Mouse (Mus musculus): ENCODE data around the gene Sumf1. TPM values are rescaled to one million over a fixed set of nuclear protein-coding genes. Genes with fewer than 3 reads are reported as not detected.
A peak's percentile ranks its signal among the peaks of the same experiment; 100 is the strongest.

Gene Sumf1
- polyA plus RNA-seq, 1 experiment from 2014 or later = 11.7 TPM

DNA sequence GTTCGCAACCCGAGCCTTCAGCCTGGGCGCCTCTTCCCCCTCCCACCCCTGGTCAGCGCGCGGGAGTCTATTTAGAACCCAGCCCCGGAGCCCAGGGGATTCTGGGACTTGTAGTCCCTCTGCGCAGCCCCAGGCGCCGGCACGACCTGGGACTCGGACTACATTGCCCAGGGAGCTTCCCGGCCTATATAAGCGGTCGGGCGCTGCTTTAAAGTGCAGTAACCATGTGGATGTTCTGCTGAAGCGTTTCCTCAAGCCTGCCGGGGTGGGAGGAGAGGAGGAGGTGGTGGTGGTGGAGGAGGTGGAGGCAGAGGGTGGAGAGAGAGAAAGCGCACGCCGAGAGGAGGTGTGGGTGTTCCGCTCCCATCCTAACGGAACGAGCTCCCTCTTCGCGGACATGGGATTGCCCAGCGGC is 27.5 kb upstream of the Sumf1 start, which contains the start of gene Itpr1:
Itpr1 (plus strand) TSS at position 216 of the 415 bp plus-strand sequence.
- Histone ChIP-seq H3K9ac (replicated peaks; ENCODE audit: low read depth, low read length) (peak within 1 kb of the TSS; percentile 64), H3K9me3 (ENCODE audit: control insufficient read depth, low read length) (no peaks in the 10 kb centered on the region), H3K4me1 (replicated peaks; ENCODE audit: control insufficient read depth, insufficient read depth, low read length) (peaks cover 17% of the 10 kb centered on the region), H3K36me3 (ENCODE audit: control insufficient read depth, insufficient read depth) (no peaks in the 10 kb centered on the region), H3K27me3 (replicated peaks; ENCODE audit: control insufficient read depth, insufficient read depth, low read length) (no peaks in the 10 kb centered on the region), H3K4me3 (replicated peaks; ENCODE audit: low read length) (peak within 1 kb of the TSS; percentile 81), H3K4me2 (ENCODE audit: low read length) (peak within 1 kb of the TSS; percentile 66), H3K27ac (ENCODE audit: low read length) (no peak within 1 kb of the TSS)
- peak; percentile 100 for ATAC-seq
- 0% methylated on average over 27 of the region's 27 CpGs for WGBS

DNA sequence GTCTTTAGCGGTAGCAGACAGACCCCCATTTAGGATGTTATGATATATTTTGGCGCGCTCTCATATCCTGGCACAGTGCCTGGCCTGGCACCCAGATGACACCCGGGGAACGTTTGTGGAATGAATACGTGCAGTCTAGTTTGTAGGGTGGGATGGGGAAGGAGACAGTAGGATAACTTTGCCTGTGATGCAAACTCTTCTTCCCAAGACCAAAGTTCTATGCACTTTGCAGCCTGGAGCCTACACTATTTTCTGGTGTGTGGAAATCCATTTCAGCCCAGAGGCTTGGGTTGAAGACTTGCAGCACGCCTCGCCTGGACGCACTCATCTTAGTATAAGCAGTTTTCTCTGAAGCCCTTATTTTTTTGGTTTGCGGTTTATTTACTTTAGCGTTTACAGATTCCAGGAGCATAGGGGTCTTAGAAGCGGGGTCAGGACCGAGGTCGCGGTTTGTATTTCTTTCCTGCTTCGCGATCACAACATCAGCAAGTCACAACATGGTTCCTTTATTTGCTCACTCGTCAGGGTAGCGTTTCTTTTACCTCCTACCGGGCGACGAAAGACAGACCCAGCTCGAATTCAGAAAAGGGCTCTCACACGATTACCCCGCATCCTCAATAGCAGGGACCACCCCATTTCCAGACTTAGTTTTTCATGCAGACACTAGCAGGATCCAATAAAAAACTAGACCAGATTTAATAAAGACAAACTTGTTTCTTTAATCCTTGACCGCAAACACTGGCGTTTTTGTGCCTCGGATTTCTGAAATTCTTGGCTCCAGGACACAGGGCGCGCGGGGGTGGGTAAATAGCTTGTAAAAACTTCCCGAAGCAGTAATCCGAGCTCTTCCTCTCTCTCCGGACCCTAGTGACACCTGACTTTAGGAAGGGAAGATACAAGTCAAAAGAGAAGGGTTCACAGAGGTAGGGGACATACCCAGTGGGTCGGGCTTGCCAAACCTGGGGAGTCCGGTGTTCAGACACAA is 26.8 kb upstream of the Sumf1 start:
- peak; percentile 2 for ATAC-seq
- Histone ChIP-seq H3K4me1 (replicated peaks; ENCODE audit: control insufficient read depth, insufficient read depth, low read length) (peaks cover 17% of the 10 kb centered on the region), H3K4me3 (replicated peaks; ENCODE audit: low read length) (peak overlapping the region; percentile 81), H3K9me3 (ENCODE audit: control insufficient read depth, low read length) (no peaks in the 10 kb centered on the region), H3K9ac (replicated peaks; ENCODE audit: low read depth, low read length) (peak overlapping the region; percentile 64), H3K27me3 (replicated peaks; ENCODE audit: control insufficient read depth, insufficient read depth, low read length) (no peaks in the 10 kb centered on the region), H3K27ac (ENCODE audit: low read length) (no peak overlapping the region), H3K4me2 (ENCODE audit: low read length) (peak overlapping the region; percentile 66), H3K36me3 (ENCODE audit: control insufficient read depth, insufficient read depth) (no peaks in the 10 kb centered on the region)
- 5% methylated on average over 36 of the region's 36 CpGs for WGBS

DNA sequence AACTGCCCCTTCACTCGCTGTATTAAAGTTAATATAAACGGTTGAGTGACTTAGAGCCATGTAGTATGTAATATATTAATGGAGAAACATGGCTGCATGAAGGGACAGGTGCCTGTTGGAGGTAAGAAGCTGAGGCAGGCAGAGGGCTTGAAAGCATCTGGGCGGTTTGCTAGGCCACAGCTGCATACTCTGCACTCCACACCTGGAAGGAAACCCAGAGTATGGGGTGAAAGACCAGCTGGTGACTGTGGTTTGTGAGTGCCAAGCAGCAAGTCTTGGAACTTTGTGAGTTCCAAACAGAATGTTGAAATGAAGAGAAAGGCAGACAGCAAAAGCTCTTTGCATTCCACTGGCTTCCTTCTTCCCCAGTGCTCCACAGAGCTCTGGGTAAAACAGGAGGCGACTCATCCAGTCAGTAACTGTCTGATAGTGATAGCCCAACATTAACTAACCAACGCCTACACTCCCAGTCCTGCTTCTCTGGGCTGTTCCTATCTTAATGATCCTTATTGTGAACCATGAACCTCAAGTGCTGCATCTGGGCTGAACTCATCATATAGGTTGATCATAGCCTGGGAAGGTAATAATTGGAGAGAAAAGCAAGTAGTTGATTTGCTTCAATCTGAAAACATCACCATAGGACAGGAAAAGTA is 21.7 kb upstream of the Sumf1 start:
- Histone ChIP-seq H3K9ac (replicated peaks; ENCODE audit: low read depth, low read length) (no peak overlapping the region), H3K27ac (ENCODE audit: low read length) (no peak overlapping the region), H3K27me3 (replicated peaks; ENCODE audit: control insufficient read depth, insufficient read depth, low read length) (no peaks in the 10 kb centered on the region), H3K4me1 (replicated peaks; ENCODE audit: control insufficient read depth, insufficient read depth, low read length) (peaks cover 4% of the 10 kb centered on the region), H3K9me3 (ENCODE audit: control insufficient read depth, low read length) (no peaks in the 10 kb centered on the region), H3K36me3 (ENCODE audit: control insufficient read depth, insufficient read depth) (no peaks in the 10 kb centered on the region), H3K4me2 (ENCODE audit: low read length) (no peak overlapping the region), H3K4me3 (replicated peaks; ENCODE audit: low read length) (no peak overlapping the region)
- 86% methylated on average over 5 of the region's 5 CpGs for WGBS
- no peak for ATAC-seq

DNA sequence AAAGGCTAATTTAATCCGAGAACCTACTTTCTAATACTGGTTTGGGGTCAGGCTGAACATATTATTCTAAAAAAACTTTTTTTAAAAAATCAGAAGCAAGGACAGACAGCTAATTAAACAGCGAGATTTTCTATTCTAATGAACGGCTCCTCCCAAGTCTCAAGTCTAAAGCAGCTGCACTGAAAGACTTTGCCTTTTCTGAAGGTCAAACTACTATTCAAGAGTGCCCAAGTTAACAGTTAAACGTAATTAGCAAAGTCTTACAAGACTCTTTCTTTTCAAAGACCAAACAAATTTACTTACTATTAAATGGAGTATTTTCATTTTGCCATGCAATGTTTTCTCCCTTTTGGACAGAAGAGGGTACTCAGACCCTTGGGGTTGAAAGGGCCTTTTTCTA is 20.8 kb upstream of the Sumf1 start:
- no peak for ATAC-seq
- H3K4me2 ChIP-seq (ENCODE audit: low read length) = no peak overlapping the region
- H3K27ac ChIP-seq (ENCODE audit: low read length) = no peak overlapping the region
- no peaks in the 10 kb centered on the region for H3K27me3 ChIP-seq (replicated peaks; ENCODE audit: control insufficient read depth, insufficient read depth, low read length)
- H3K9ac ChIP-seq (replicated peaks; ENCODE audit: low read depth, low read length) = no peak overlapping the region
- H3K4me3 ChIP-seq (replicated peaks; ENCODE audit: low read length) = no peak overlapping the region
- H3K9me3 ChIP-seq (ENCODE audit: control insufficient read depth, low read length) = no peaks in the 10 kb centered on the region
- 59% methylated on average over 4 of the region's 4 CpGs for WGBS
- no peaks in the 10 kb centered on the region for H3K4me1 ChIP-seq (replicated peaks; ENCODE audit: control insufficient read depth, insufficient read depth, low read length)
- H3K36me3 ChIP-seq (ENCODE audit: control insufficient read depth, insufficient read depth) = no peaks in the 10 kb centered on the region

DNA sequence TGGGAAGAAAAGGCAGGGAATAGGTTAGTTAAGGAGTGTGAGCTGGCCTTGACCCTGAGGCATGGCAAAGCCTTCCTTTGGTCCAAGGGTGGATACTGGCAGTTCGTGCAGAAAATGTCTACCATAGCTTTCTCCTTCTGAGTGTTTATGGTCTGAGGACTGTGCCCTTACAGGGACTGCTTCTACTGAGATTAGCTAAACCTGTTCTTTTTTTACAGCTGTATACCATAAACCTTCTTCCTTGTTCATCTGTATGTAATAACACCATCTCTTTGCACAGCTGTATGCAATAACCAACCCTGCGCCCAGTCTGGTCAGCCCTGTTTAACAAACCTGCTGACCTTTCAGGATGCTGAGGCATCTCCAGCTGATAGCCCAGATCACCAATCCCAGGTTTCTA is 18.9 kb upstream of the Sumf1 start:
- ATAC-seq = no peak
- no peak overlapping the region for H3K9ac ChIP-seq (replicated peaks; ENCODE audit: low read depth, low read length)
- H3K4me3 ChIP-seq (replicated peaks; ENCODE audit: low read length) = no peak overlapping the region
- no peak overlapping the region for H3K4me2 ChIP-seq (ENCODE audit: low read length)
- no peaks in the 10 kb centered on the region for H3K4me1 ChIP-seq (replicated peaks; ENCODE audit: control insufficient read depth, insufficient read depth, low read length)
- H3K27ac ChIP-seq (ENCODE audit: low read length) = no peak overlapping the region
- 90% methylated on average over 2 of the region's 2 CpGs for WGBS
- H3K27me3 ChIP-seq (replicated peaks; ENCODE audit: control insufficient read depth, insufficient read depth, low read length) = no peaks in the 10 kb centered on the region
- H3K36me3 ChIP-seq (ENCODE audit: control insufficient read depth, insufficient read depth) = no peaks in the 10 kb centered on the region
- no peaks in the 10 kb centered on the region for H3K9me3 ChIP-seq (ENCODE audit: control insufficient read depth, low read length)

DNA sequence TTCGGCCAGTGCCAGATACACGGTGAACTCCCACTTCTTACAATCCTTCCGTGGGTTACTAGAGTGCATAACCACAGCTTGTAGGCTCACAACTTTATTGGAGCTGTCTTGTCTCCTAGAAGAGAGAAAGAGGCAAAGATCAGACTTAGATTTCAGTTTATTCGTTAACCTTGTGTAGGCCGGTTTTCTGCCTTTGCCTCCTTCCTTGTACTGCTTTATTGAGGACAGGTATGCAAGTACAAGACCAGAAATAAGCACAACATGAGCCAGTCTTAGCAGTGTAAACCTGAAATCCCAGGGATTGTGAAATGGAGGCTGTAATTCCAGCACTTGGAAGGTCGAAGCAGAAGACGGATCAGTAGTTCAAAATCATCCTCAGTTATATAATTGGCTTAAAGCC is 12.9 kb upstream of the Sumf1 start:
- ATAC-seq = no peak
- Histone ChIP-seq H3K27ac (ENCODE audit: low read length) (no peak overlapping the region), H3K4me3 (replicated peaks; ENCODE audit: low read length) (no peak overlapping the region), H3K4me2 (ENCODE audit: low read length) (no peak overlapping the region), H3K9ac (replicated peaks; ENCODE audit: low read depth, low read length) (no peak overlapping the region), H3K4me1 (replicated peaks; ENCODE audit: control insufficient read depth, insufficient read depth, low read length) (no peaks in the 10 kb centered on the region), H3K9me3 (ENCODE audit: control insufficient read depth, low read length) (no peaks in the 10 kb centered on the region), H3K27me3 (replicated peaks; ENCODE audit: control insufficient read depth, insufficient read depth, low read length) (no peaks in the 10 kb centered on the region), H3K36me3 (ENCODE audit: control insufficient read depth, insufficient read depth) (no peaks in the 10 kb centered on the region)
- WGBS = 89% methylated on average over 7 of the region's 7 CpGs

DNA sequence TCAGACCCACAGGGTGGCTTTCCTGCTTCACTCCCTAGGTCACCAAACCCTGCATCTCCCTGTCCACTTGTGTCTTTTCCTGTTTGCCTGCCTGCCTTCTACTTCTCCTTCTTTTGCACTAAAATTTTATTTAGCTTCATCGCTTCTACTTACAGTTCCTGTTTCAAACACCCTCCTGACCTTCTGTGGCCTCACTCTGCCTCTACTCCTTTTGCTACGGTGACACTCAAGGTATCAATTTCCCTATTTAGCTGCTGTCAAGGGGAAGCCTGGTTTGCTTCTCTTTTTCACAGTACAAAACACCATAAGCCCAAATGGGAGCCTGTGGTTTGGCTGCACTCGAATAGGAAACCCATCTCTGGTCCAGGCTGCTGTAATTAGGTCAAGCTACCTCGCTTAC is 11.7 kb upstream of the Sumf1 start:
- H3K36me3 ChIP-seq (ENCODE audit: control insufficient read depth, insufficient read depth) = no peaks in the 10 kb centered on the region
- H3K4me1 ChIP-seq (replicated peaks; ENCODE audit: control insufficient read depth, insufficient read depth, low read length) = no peaks in the 10 kb centered on the region
- no peaks in the 10 kb centered on the region for H3K9me3 ChIP-seq (ENCODE audit: control insufficient read depth, low read length)
- no peak for ATAC-seq
- no peak overlapping the region for H3K9ac ChIP-seq (replicated peaks; ENCODE audit: low read depth, low read length)
- no peak overlapping the region for H3K27ac ChIP-seq (ENCODE audit: low read length)
- 67% methylated on average over 4 of the region's 4 CpGs for WGBS
- H3K27me3 ChIP-seq (replicated peaks; ENCODE audit: control insufficient read depth, insufficient read depth, low read length) = no peaks in the 10 kb centered on the region
- H3K4me2 ChIP-seq (ENCODE audit: low read length) = no peak overlapping the region
- H3K4me3 ChIP-seq (replicated peaks; ENCODE audit: low read length) = no peak overlapping the region

DNA sequence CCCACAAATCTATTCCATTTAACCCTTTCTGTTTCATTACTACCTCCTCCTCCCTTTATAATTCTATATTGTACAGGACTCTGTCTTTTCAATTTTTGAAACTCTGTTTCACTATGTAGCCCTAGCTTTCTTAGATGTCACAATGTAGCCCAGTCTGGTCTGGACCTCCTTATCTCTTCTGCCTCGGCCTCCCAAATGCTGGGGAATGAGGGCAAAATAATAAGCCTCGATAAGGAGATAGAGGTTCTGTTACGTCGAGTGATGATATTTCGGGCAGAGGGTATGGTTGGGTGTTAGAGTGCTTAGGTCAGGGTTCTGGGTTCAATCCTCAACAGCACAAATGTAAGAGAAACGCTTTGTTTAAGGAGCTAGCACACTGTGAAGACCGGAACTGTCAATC is 11.3 kb upstream of the Sumf1 start:
- Histone ChIP-seq H3K27ac (ENCODE audit: low read length) (no peak overlapping the region), H3K36me3 (ENCODE audit: control insufficient read depth, insufficient read depth) (no peaks in the 10 kb centered on the region), H3K4me1 (replicated peaks; ENCODE audit: control insufficient read depth, insufficient read depth, low read length) (no peaks in the 10 kb centered on the region), H3K9me3 (ENCODE audit: control insufficient read depth, low read length) (no peaks in the 10 kb centered on the region), H3K4me2 (ENCODE audit: low read length) (no peak overlapping the region), H3K27me3 (replicated peaks; ENCODE audit: control insufficient read depth, insufficient read depth, low read length) (no peaks in the 10 kb centered on the region), H3K4me3 (replicated peaks; ENCODE audit: low read length) (no peak overlapping the region), H3K9ac (replicated peaks; ENCODE audit: low read depth, low read length) (no peak overlapping the region)
- WGBS = 88% methylated on average over 7 of the region's 7 CpGs
- no peak for ATAC-seq

DNA sequence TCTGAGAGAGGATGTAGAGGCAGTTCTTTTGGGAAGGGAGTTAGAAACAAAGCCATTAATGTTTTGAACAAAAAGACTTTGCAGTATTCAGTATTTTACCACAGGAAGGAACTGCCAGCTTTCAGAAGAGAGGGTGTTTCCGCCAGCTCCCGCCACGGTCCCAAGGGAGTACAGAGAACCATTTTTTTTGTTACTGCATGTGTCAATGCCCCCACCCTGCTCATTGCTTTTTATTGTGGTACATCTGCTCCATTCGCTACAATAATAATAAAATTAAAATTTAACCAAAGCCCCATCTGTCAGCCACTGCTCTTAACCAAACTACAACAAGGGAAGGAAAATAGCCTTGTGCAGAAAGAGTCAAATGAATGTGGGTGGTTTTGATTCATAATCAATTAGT is 7.2 kb upstream of the Sumf1 start:
- ATAC-seq = no peak
- 52% methylated on average over 4 of the region's 4 CpGs for WGBS
- Histone ChIP-seq H3K9me3 (ENCODE audit: control insufficient read depth, low read length) (no peaks in the 10 kb centered on the region), H3K27me3 (replicated peaks; ENCODE audit: control insufficient read depth, insufficient read depth, low read length) (no peaks in the 10 kb centered on the region), H3K4me3 (replicated peaks; ENCODE audit: low read length) (no peak overlapping the region), H3K4me1 (replicated peaks; ENCODE audit: control insufficient read depth, insufficient read depth, low read length) (no peaks in the 10 kb centered on the region), H3K9ac (replicated peaks; ENCODE audit: low read depth, low read length) (no peak overlapping the region), H3K27ac (ENCODE audit: low read length) (no peak overlapping the region), H3K4me2 (ENCODE audit: low read length) (no peak overlapping the region), H3K36me3 (ENCODE audit: control insufficient read depth, insufficient read depth) (no peaks in the 10 kb centered on the region)

Data from forebrain, embryonic 16.5 days (tissue).